Mouse (Mus musculus) left cerebral cortex, postnatal 10 days (tissue): ENCODE data around the gene Kng1. TPM values are rescaled to one million over a fixed set of nuclear protein-coding genes. Genes with fewer than 3 reads are reported as not detected.
A peak's percentile ranks its signal among the peaks of the same experiment; 100 is the strongest.
"Not testable (repeated sequence)": the region's sequence is repeated elsewhere in the genome, so short reads cannot be mapped to it uniquely, and the experiment has no call there.

Experiments used
- DNase-seq, 2 experiments: peaks; one replicate each; pipeline ENCODE4 v3.0.0; 2021 to 2022; ENCODE audit warnings: low spot score in 2 of 2, mixed read lengths in 1 of 2; ENCODE audit errors: extremely low spot score in 1 of 2
- intact Hi-C: fragments of 180-260 bp; cut with DNase I; formaldehyde crosslinking; loops from one replicate; pipeline ENCODE4 v1.15.1; 2025
- total RNA-seq, 2 experiments: library from RNA; stranded (reverse); gene quantifications; 2 replicates each; pipeline ENCODE4 v1.2.3; 2021

Kng1 gene
- not detected for total RNA-seq

- DNase-seq, intact Hi-C loops: not testable (repeated sequence)
These were observed at the start of gene Kng1 for GRCm38 (mm10) chr16:23057668-23058447. Gene Kng1, plus strand, starts transcription at chr16:23057865.

- DNase-seq, intact Hi-C loops: not testable (repeated sequence)
These were observed 43.9 kb upstream of the Kng1 start for GRCm38 (mm10) chr16:23013786-23014185.

- DNase-seq, intact Hi-C loops: not testable (repeated sequence)
These were observed 43.0 kb upstream of the Kng1 start for GRCm38 (mm10) chr16:23014645-23015044.

- DNase-seq, intact Hi-C loops: not testable (repeated sequence)
These were observed 37.1 kb upstream of the Kng1 start for GRCm38 (mm10) chr16:23020571-23020970.

GRCm38 (mm10) chr16:23025111-23025510 is 32.6 kb upstream of the Kng1 start:
- no peak for DNase-seq
- intact Hi-C loops, result no loop called here

GRCm38 (mm10) chr16:23026582-23026981 is 31.1 kb upstream of the Kng1 start:
- intact Hi-C loops, result no loop called here
- DNase-seq, result no peak

GRCm38 (mm10) chr16:23027341-23027740 is 30.3 kb upstream of the Kng1 start:
- intact Hi-C loops, DNase-seq: not testable (repeated sequence)

- DNase-seq, intact Hi-C loops: not testable (repeated sequence)
These were observed 28.6 kb upstream of the Kng1 start, which contains the start of gene Kng2 for GRCm38 (mm10) chr16:23028966-23029600. Gene Kng2, minus strand, starts transcription at chr16:23029482.

GRCm38 (mm10) chr16:23030673-23031435 is 26.8 kb upstream of the Kng1 start:
- DNase-seq, result no peak
- intact Hi-C loops, result no loop called here

GRCm38 (mm10) chr16:23033673-23034072 is 24.0 kb upstream of the Kng1 start:
- no peak for DNase-seq
- intact Hi-C loops, result no loop called here

GRCm38 (mm10) chr16:23037744-23038143 is 19.9 kb upstream of the Kng1 start:
- intact Hi-C loops, result no loop called here
- DNase-seq, result no peak

- no peak for DNase-seq
These were observed 18.4 kb upstream of the Kng1 start for GRCm38 (mm10) chr16:23039281-23039680.

GRCm38 (mm10) chr16:23040876-23041275 is 16.8 kb upstream of the Kng1 start:
- intact Hi-C loops, result no loop called here
- no peak for DNase-seq

More at GRCm38 (mm10) chr16:23039281-23039680, 18.4 kb upstream of the Kng1 start:
- intact Hi-C loops, result no loop called here

GRCm38 (mm10) chr16:23046319-23046718 is 11.3 kb upstream of the Kng1 start:
- intact Hi-C loops, result loop anchor here (2.0 kb wide), 1 partner anchor 170 kb away; no protein-coding TSS in a partner anchor
- DNase-seq, result peak in 1 of 2 experiments; percentile 13

GRCm38 (mm10) chr16:23059630-23060029 is 2.0 kb downstream of the Kng1 start:
- intact Hi-C loops, DNase-seq: not testable (repeated sequence)

- DNase-seq, intact Hi-C loops: not testable (repeated sequence)
These were observed 3.2 kb downstream of the Kng1 start for GRCm38 (mm10) chr16:23060781-23061325.

GRCm38 (mm10) chr16:23077516-23077915 is 19.9 kb downstream of the Kng1 start:
- intact Hi-C loops, DNase-seq: not testable (repeated sequence)

GRCm38 (mm10) chr16:23087159-23087558 is 29.5 kb downstream of the Kng1 start:
- intact Hi-C loops, DNase-seq: not testable (repeated sequence)

- intact Hi-C loops, DNase-seq: not testable (repeated sequence)
These were observed 30.0 kb downstream of the Kng1 start for GRCm38 (mm10) chr16:23087712-23088111.
